Mouse (Mus musculus) liver, embryonic 15.5 days (tissue): ENCODE data around the gene Klrb1c. TPM values are rescaled to one million over a fixed set of nuclear protein-coding genes. Genes with fewer than 3 reads are reported as not detected.
"Not testable (repeated sequence)": the region's sequence is repeated elsewhere in the genome, so short reads cannot be mapped to it uniquely, and the experiment has no call there.

ENCODE experiments used
- ATAC-seq: fragments of 200-750 bp; cut with Nextera tagmentation; 2 replicates; pipeline ENCODE4 v1.8.0; 2017; ENCODE audit warnings: moderate number of reproducible peaks, mild to moderate bottlenecking, moderate library complexity; ENCODE audit not compliant: insufficient read depth
- H3K27ac ChIP-seq: fragments of 300-500 bp; sonication (generic); replicated peaks from 2 replicates; pipeline ENCODE4 v1.5.1; 2015; ENCODE audit warnings: mild to moderate bottlenecking, inconsistent platforms
- H3K27me3 ChIP-seq: fragments of 300-500 bp; sonication (generic); 2 replicates; pipeline ENCODE4 v1.6.1; 2015; ENCODE audit warnings: mild to moderate bottlenecking, inconsistent platforms
- H3K36me3 ChIP-seq: fragments of 300-500 bp; sonication (generic); replicated peaks from 2 replicates; pipeline ENCODE4 v1.6.1; 2015; ENCODE audit warnings: moderate library complexity, mild to moderate bottlenecking, inconsistent platforms
- H3K4me1 ChIP-seq: fragments of 300-500 bp; sonication (generic); replicated peaks from 2 replicates; pipeline ENCODE4 v1.6.1; 2015; ENCODE audit warnings: inconsistent platforms
- H3K4me2 ChIP-seq: fragments of 300-500 bp; sonication (generic); 2 replicates; pipeline ENCODE4 v1.6.1; 2015; ENCODE audit warnings: moderate library complexity, mild to moderate bottlenecking, inconsistent platforms
- H3K4me3 ChIP-seq: fragments of 300-500 bp; sonication (generic); replicated peaks from 2 replicates; pipeline ENCODE4 v1.5.1; 2015; ENCODE audit warnings: mild to moderate bottlenecking, inconsistent platforms
- H3K9ac ChIP-seq: fragments of 300-500 bp; sonication (generic); 2 replicates; pipeline ENCODE4 v1.6.1; 2015; ENCODE audit warnings: moderate library complexity, mild to moderate bottlenecking, inconsistent platforms
- H3K9me3 ChIP-seq: fragments of 300-500 bp; sonication (generic); replicated peaks from 2 replicates; pipeline ENCODE4 v1.6.1; 2016; ENCODE audit warnings: inconsistent platforms
- WGBS: fragments of 180-500 bp; shearing (Covaris S2); methylation state at CpG from one replicate; pipeline ENCODE4 v1.1.7; 2015; ENCODE audit warnings: mixed read lengths; ENCODE audit not compliant: insufficient replicate concordance; 5-methylcytosine and 5-hydroxymethylcytosine counted together
- polyA plus RNA-seq: library from polyadenylated mRNA; unstranded; fragments of >200 nt; fragmentation: Nextera tagmentation; extraction: Ambion mirVana; gene quantifications from 2 replicates; pipeline ENCODE4 v1.2.1, GENCODE M21; 2015

Gene Klrb1c
- polyA plus RNA-seq, 1 experiment from 2014 or later, result 0.25 TPM

- 0 out of 2 replicates have a peak, but pooled peaks cover under 1% of the 10 kb centered on the region for H3K4me1 ChIP-seq
- H3K27ac ChIP-seq, result no peak overlapping the region
- H3K4me3 ChIP-seq, result no peak overlapping the region
- no peak overlapping the region for H3K4me2 ChIP-seq
- no peaks in the 10 kb centered on the region for H3K36me3 ChIP-seq
- no peak overlapping the region for H3K9ac ChIP-seq
- no peaks in the 10 kb centered on the region for H3K9me3 ChIP-seq
- no peaks in the 10 kb centered on the region for H3K27me3 ChIP-seq
- WGBS, result 70% methylated on average over 5 of the region's 5 CpGs
- ATAC-seq, result no peak
Observed at GRCm38 (mm10) chr6:128808532-128808931, 19.5 kb upstream of the Klrb1c start.

GRCm38 (mm10) chr6:128807021-128807420, 18.0 kb upstream of the Klrb1c start:
- Histone ChIP-seq H3K4me2 (no peak overlapping the region), H3K4me1 (peaks cover 7% of the 10 kb centered on the region), H3K9me3 (no peaks in the 10 kb centered on the region), H3K27ac (no peak overlapping the region), H3K9ac (no peak overlapping the region), H3K27me3 (no peaks in the 10 kb centered on the region), H3K4me3 (no peak overlapping the region), H3K36me3 (no peaks in the 10 kb centered on the region)
- 61% methylated on average over 3 of the region's 3 CpGs for WGBS
- ATAC-seq, result no peak

- H3K4me2 ChIP-seq, H3K4me3 ChIP-seq, H3K9ac ChIP-seq, H3K4me1 ChIP-seq, H3K27me3 ChIP-seq, H3K36me3 ChIP-seq, H3K9me3 ChIP-seq, ATAC-seq, H3K27ac ChIP-seq: not testable (repeated sequence)
- WGBS, result 60% methylated on average over 7 of the region's 7 CpGs
Observed at GRCm38 (mm10) chr6:128804823-128805640, 16.0 kb upstream of the Klrb1c start.

- Histone ChIP-seq H3K9me3 (no peaks in the 10 kb centered on the region), H3K27ac (no peak overlapping the region), H3K4me1 (peaks cover 14% of the 10 kb centered on the region), H3K36me3 (no peaks in the 10 kb centered on the region), H3K9ac (peak overlapping the region; percentile 43; the same call in 1 of the 2 replicates), H3K4me3 (peak overlapping the region; percentile 52), H3K27me3 (no peaks in the 10 kb centered on the region), H3K4me2 (peak overlapping the region; percentile 76)
- 7% methylated on average over 26 of the region's 26 CpGs for WGBS
- peak; percentile 84 for ATAC-seq
Observed at GRCm38 (mm10) chr6:128802999-128803857, 14.2 kb upstream of the Klrb1c start.

- no peaks in the 10 kb centered on the region for H3K27me3 ChIP-seq
- no peaks in the 10 kb centered on the region for H3K9me3 ChIP-seq
- H3K27ac ChIP-seq, result no peak overlapping the region
- peaks cover 21% of the 10 kb centered on the region for H3K4me1 ChIP-seq
- peak overlapping the region; percentile 52 for H3K4me3 ChIP-seq
- H3K9ac ChIP-seq, result peak overlapping the region; percentile 43; the same call in 1 of the 2 replicates
- peak overlapping the region; percentile 76 for H3K4me2 ChIP-seq
- WGBS, result 16% methylated on average over 10 of the region's 10 CpGs
- H3K36me3 ChIP-seq, result no peaks in the 10 kb centered on the region
- peak; percentile 19 for ATAC-seq
Observed at GRCm38 (mm10) chr6:128802557-128802956, 13.5 kb upstream of the Klrb1c start.

GRCm38 (mm10) chr6:128800696-128801095, 11.7 kb upstream of the Klrb1c start:
- WGBS, result 63% methylated on average over 5 of the region's 5 CpGs
- H3K9me3 ChIP-seq, H3K27ac ChIP-seq, H3K4me3 ChIP-seq, H3K4me2 ChIP-seq, ATAC-seq, H3K9ac ChIP-seq, H3K36me3 ChIP-seq, H3K27me3 ChIP-seq: not testable (repeated sequence)
- H3K4me1 ChIP-seq, result peaks cover 26% of the 10 kb centered on the region

GRCm38 (mm10) chr6:128799896-128800270, 10.9 kb upstream of the Klrb1c start:
- no peak for ATAC-seq
- H3K4me1 ChIP-seq, result peaks cover 26% of the 10 kb centered on the region
- H3K27me3 ChIP-seq, result no peaks in the 10 kb centered on the region
- 22% methylated on average over 7 of the region's 7 CpGs for WGBS
- H3K9ac ChIP-seq, result no peak overlapping the region
- peak overlapping the region; percentile 70 for H3K4me3 ChIP-seq
- H3K27ac ChIP-seq, result no peak overlapping the region
- no peaks in the 10 kb centered on the region for H3K36me3 ChIP-seq
- H3K9me3 ChIP-seq, result no peaks in the 10 kb centered on the region
- peak overlapping the region; percentile 82 for H3K4me2 ChIP-seq

DNA sequence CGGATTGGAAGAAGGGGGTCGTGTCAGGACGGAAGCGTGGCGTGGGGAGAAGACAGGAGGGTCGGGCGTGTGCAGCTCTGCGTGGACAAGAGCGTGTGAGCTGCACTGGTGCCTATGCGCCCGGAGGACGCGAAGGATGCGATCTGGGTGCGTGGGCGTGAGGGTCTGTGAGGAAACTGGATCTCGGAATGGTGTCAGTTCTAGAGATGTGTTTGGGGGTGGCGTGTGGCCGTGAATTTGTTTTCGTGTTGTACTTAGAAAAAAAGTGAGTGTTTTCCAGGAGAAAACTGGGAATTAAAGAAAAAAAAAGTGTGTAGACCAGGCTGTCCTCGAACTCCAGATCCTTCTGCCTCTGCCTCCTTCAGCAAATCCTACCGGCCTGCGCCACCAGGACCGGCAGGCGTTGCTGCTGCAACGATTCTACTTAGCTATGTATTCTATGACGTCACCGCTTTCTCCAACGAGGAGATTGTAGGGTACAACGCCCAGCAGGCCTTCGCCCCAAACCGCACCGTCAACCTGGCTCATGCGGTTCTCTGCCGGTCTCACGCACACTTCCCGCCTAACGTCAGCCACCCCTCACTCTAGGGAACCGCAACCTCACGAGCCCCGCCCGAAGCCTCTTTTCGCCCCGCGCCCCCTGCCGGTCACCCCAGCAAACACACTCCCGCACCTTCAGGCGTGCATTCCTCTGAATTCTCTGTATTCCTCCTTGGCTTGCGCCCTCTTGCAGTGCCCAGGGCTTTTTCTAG, 10.3 kb upstream of the Klrb1c start:
- H3K9me3 ChIP-seq, H3K36me3 ChIP-seq, H3K27me3 ChIP-seq: not testable (repeated sequence)
- ATAC-seq, result peak; percentile 64
- Histone ChIP-seq H3K27ac (peak overlapping the region; percentile 74), H3K4me1 (peaks cover 26% of the 10 kb centered on the region), H3K4me3 (peak overlapping the region; percentile 70), H3K4me2 (peak overlapping the region; percentile 82), H3K9ac (peak overlapping the region; percentile 59)
- under 1% methylated on average over 49 of the region's 49 CpGs for WGBS

- not testable (repeated sequence) for H3K36me3 ChIP-seq, H3K27me3 ChIP-seq, H3K9me3 ChIP-seq
- peak; percentile 52 for ATAC-seq
- H3K4me3 ChIP-seq, result peak overlapping the region; percentile 70
- peak overlapping the region; percentile 82 for H3K4me2 ChIP-seq
- peak overlapping the region; percentile 74 for H3K27ac ChIP-seq
- peaks cover 27% of the 10 kb centered on the region for H3K4me1 ChIP-seq
- under 1% methylated on average over 20 of the region's 20 CpGs for WGBS
- H3K9ac ChIP-seq, result peak overlapping the region; percentile 59
Observed at GRCm38 (mm10) chr6:128798772-128799143, 9.7 kb upstream of the Klrb1c start.

DNA sequence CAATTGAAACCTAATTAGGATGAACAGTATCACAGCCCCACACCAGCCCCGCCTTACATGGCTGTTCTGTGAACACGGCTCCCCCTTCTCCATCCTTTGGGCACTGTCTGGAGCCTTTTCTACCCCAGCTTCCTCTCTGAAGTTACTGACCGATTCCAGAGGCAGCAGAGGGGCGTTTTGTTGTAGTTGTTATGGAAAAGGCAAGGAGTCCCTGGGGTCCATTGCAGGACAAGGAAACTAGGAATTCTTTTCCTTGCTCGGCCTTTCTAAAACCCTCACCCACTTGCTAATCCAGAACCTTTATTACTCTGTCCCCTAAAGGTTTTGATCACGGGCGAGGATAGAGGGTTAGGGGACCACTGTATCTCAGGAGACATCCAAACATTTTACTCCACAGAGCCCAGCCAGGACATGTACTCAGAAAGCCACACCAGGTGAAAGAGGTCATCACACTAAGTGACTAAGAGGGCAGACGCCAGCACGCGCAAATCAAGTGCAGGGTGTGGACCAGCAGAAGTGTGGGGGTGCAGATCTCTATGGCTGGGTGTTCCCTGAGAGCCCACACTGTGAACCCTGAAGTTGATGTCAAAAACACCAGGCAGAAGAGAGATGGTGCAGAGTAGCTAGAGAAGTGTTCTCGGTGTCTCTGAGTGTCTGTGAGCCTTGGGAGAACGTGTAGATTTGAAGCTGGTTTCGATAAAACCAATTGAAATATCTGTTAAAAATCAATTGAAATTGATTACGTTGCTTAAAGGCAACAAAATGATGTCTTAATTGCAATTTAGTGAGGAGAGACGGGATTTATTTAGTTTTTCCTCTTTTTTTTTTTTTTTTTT, 9.1 kb upstream of the Klrb1c start:
- 26% methylated on average over 15 of the region's 15 CpGs for WGBS
- H3K4me2 ChIP-seq, result peak overlapping the region; percentile 82
- H3K9ac ChIP-seq, result peak overlapping the region; percentile 32; the same call in 1 of the 2 replicates
- peak overlapping the region; percentile 33; the same call in 1 of the 2 replicates for H3K27ac ChIP-seq
- peaks cover 31% of the 10 kb centered on the region for H3K4me1 ChIP-seq
- H3K4me3 ChIP-seq, result peak overlapping the region; percentile 70
- H3K27me3 ChIP-seq, result no peaks in the 10 kb centered on the region
- no peaks in the 10 kb centered on the region for H3K9me3 ChIP-seq
- no peaks in the 10 kb centered on the region for H3K36me3 ChIP-seq
- ATAC-seq, result no peak
